Mouse (Mus musculus): ENCODE measurements at regions not wholly inside any gene's neighbourhood (a gene's known extent, or its start where the extent isn't known, plus 50 kb on each side); places are given as distances from the start of the nearest gene placed in this dataset.

- H3K36me3 ChIP-seq (ENCODE audit: control insufficient read depth, insufficient read depth, low read length), result no peaks in the 10 kb centered on the region
- no peak overlapping the region for H3K4me2 ChIP-seq (ENCODE audit: low read length)
- no peak overlapping the region for H3K9ac ChIP-seq (ENCODE audit: low read depth, low read length)
- WGBS, result 93% methylated on average over 4 of the region's 4 CpGs
- ATAC-seq, result no peak
- H3K4me1 ChIP-seq (ENCODE audit: control insufficient read depth, insufficient read depth, low read length), result no peaks in the 10 kb centered on the region
- H3K27ac ChIP-seq (ENCODE audit: low read length), result no peak overlapping the region
- H3K27me3 ChIP-seq (ENCODE audit: control insufficient read depth, insufficient read depth, low read depth, low read length), result no peaks in the 10 kb centered on the region
- H3K9me3 ChIP-seq (replicated peaks; ENCODE audit: control insufficient read depth, low read length, poor library complexity, severe bottlenecking), result no peaks in the 10 kb centered on the region; the same call in 1 of the 2 replicates
- H3K4me3 ChIP-seq (ENCODE audit: low read depth, low read length), result no peak overlapping the region
These were observed 64.3 kb upstream of the Map4k3 start for GRCm38 (mm10) chr17:80792605-80793004.

- 60% methylated on average over 12 of the region's 12 CpGs for WGBS
- no peaks in the 10 kb centered on the region for H3K4me1 ChIP-seq (ENCODE audit: control insufficient read depth, insufficient read depth, low read length)
- no peaks in the 10 kb centered on the region for H3K27me3 ChIP-seq (ENCODE audit: control insufficient read depth, insufficient read depth, low read depth, low read length)
- ATAC-seq, result no peak
- H3K27ac ChIP-seq (ENCODE audit: low read length), result no peak overlapping the region
- no peaks in the 10 kb centered on the region; the same call in 1 of the 2 replicates for H3K9me3 ChIP-seq (replicated peaks; ENCODE audit: control insufficient read depth, low read length, poor library complexity, severe bottlenecking)
- no peaks in the 10 kb centered on the region for H3K36me3 ChIP-seq (ENCODE audit: control insufficient read depth, insufficient read depth, low read length)
- H3K4me3 ChIP-seq (ENCODE audit: low read depth, low read length), result no peak overlapping the region
- H3K9ac ChIP-seq (ENCODE audit: low read depth, low read length), result no peak overlapping the region
- H3K4me2 ChIP-seq (ENCODE audit: low read length), result no peak overlapping the region
These were observed 61.4 kb upstream of the Map4k3 start for GRCm38 (mm10) chr17:80789706-80790105.

GRCm38 (mm10) chr17:80789000-80789399 is 60.7 kb upstream of the Map4k3 start:
- no peak overlapping the region for H3K27ac ChIP-seq (ENCODE audit: low read length)
- H3K9ac ChIP-seq (ENCODE audit: low read depth, low read length), result no peak overlapping the region
- H3K4me3 ChIP-seq (ENCODE audit: low read depth, low read length), result no peak overlapping the region
- H3K27me3 ChIP-seq (ENCODE audit: control insufficient read depth, insufficient read depth, low read depth, low read length), result no peaks in the 10 kb centered on the region
- H3K36me3 ChIP-seq (ENCODE audit: control insufficient read depth, insufficient read depth, low read length), result no peaks in the 10 kb centered on the region
- 89% methylated on average over 3 of the region's 3 CpGs for WGBS
- H3K4me1 ChIP-seq (ENCODE audit: control insufficient read depth, insufficient read depth, low read length), result no peaks in the 10 kb centered on the region
- no peaks in the 10 kb centered on the region; the same call in 1 of the 2 replicates for H3K9me3 ChIP-seq (replicated peaks; ENCODE audit: control insufficient read depth, low read length, poor library complexity, severe bottlenecking)
- no peak for ATAC-seq
- no peak overlapping the region for H3K4me2 ChIP-seq (ENCODE audit: low read length)

- no peaks in the 10 kb centered on the region for H3K27me3 ChIP-seq (ENCODE audit: control insufficient read depth, insufficient read depth, low read depth, low read length)
- no peaks in the 10 kb centered on the region; the same call in 1 of the 2 replicates for H3K9me3 ChIP-seq (replicated peaks; ENCODE audit: control insufficient read depth, low read length, poor library complexity, severe bottlenecking)
- no peaks in the 10 kb centered on the region for H3K4me1 ChIP-seq (ENCODE audit: control insufficient read depth, insufficient read depth, low read length)
- H3K4me2 ChIP-seq (ENCODE audit: low read length), result no peak overlapping the region
- no peak overlapping the region for H3K4me3 ChIP-seq (ENCODE audit: low read depth, low read length)
- H3K9ac ChIP-seq (ENCODE audit: low read depth, low read length), result no peak overlapping the region
- 74% methylated on average over 2 of the region's 2 CpGs for WGBS
- no peak overlapping the region for H3K27ac ChIP-seq (ENCODE audit: low read length)
- no peaks in the 10 kb centered on the region for H3K36me3 ChIP-seq (ENCODE audit: control insufficient read depth, insufficient read depth, low read length)
- ATAC-seq, result no peak
These were observed 58.6 kb upstream of the Map4k3 start for GRCm38 (mm10) chr17:80786858-80787257.

- Histone ChIP-seq H3K27ac (ENCODE audit: low read length) (no peak overlapping the region), H3K9ac (ENCODE audit: low read depth, low read length) (no peak overlapping the region), H3K27me3 (ENCODE audit: control insufficient read depth, insufficient read depth, low read depth, low read length) (no peaks in the 10 kb centered on the region), H3K36me3 (ENCODE audit: control insufficient read depth, insufficient read depth, low read length) (no peaks in the 10 kb centered on the region), H3K4me1 (ENCODE audit: control insufficient read depth, insufficient read depth, low read length) (no peaks in the 10 kb centered on the region), H3K9me3 (replicated peaks; ENCODE audit: control insufficient read depth, low read length, poor library complexity, severe bottlenecking) (no peaks in the 10 kb centered on the region; the same call in 1 of the 2 replicates), H3K4me3 (ENCODE audit: low read depth, low read length) (no peak overlapping the region), H3K4me2 (ENCODE audit: low read length) (no peak overlapping the region)
- no peak for ATAC-seq
- WGBS, result 79% methylated on average over 8 of the region's 8 CpGs
These were observed 58.0 kb upstream of the Map4k3 start for GRCm38 (mm10) chr17:80786061-80786851.

GRCm38 (mm10) chr17:80785476-80785875 is 57.2 kb upstream of the Map4k3 start:
- Histone ChIP-seq H3K4me2 (ENCODE audit: low read length) (no peak overlapping the region), H3K36me3 (ENCODE audit: control insufficient read depth, insufficient read depth, low read length) (no peaks in the 10 kb centered on the region), H3K4me3 (ENCODE audit: low read depth, low read length) (no peak overlapping the region), H3K4me1 (ENCODE audit: control insufficient read depth, insufficient read depth, low read length) (no peaks in the 10 kb centered on the region), H3K27me3 (ENCODE audit: control insufficient read depth, insufficient read depth, low read depth, low read length) (no peaks in the 10 kb centered on the region), H3K9ac (ENCODE audit: low read depth, low read length) (no peak overlapping the region), H3K27ac (ENCODE audit: low read length) (no peak overlapping the region), H3K9me3 (replicated peaks; ENCODE audit: control insufficient read depth, low read length, poor library complexity, severe bottlenecking) (no peaks in the 10 kb centered on the region; the same call in 1 of the 2 replicates)
- 59% methylated on average over 8 of the region's 8 CpGs for WGBS
- no peak for ATAC-seq

GRCm38 (mm10) chr17:80785049-80785448 is 56.8 kb upstream of the Map4k3 start:
- no peaks in the 10 kb centered on the region for H3K27me3 ChIP-seq (ENCODE audit: control insufficient read depth, insufficient read depth, low read depth, low read length)
- H3K9ac ChIP-seq (ENCODE audit: low read depth, low read length), result no peak overlapping the region
- H3K4me2 ChIP-seq (ENCODE audit: low read length), result no peak overlapping the region
- H3K9me3 ChIP-seq (replicated peaks; ENCODE audit: control insufficient read depth, low read length, poor library complexity, severe bottlenecking), result no peaks in the 10 kb centered on the region; the same call in 1 of the 2 replicates
- no peaks in the 10 kb centered on the region for H3K36me3 ChIP-seq (ENCODE audit: control insufficient read depth, insufficient read depth, low read length)
- 83% methylated on average over 4 of the region's 4 CpGs for WGBS
- no peaks in the 10 kb centered on the region for H3K4me1 ChIP-seq (ENCODE audit: control insufficient read depth, insufficient read depth, low read length)
- ATAC-seq, result no peak
- H3K27ac ChIP-seq (ENCODE audit: low read length), result no peak overlapping the region
- H3K4me3 ChIP-seq (ENCODE audit: low read depth, low read length), result no peak overlapping the region

- WGBS, result 27% methylated on average over 1 of the region's 1 CpGs
These were observed 53.9 kb upstream of the Map4k3 start for GRCm38 (mm10) chr17:80782233-80782632.

GRCm38 (mm10) chr17:80781621-80782020 is 53.3 kb upstream of the Map4k3 start:
- Histone ChIP-seq H3K27ac (ENCODE audit: low read length) (no peak overlapping the region), H3K9ac (ENCODE audit: low read depth, low read length) (no peak overlapping the region), H3K36me3 (ENCODE audit: control insufficient read depth, insufficient read depth, low read length) (no peaks in the 10 kb centered on the region), H3K4me1 (ENCODE audit: control insufficient read depth, insufficient read depth, low read length) (no peaks in the 10 kb centered on the region), H3K4me2 (ENCODE audit: low read length) (no peak overlapping the region), H3K4me3 (ENCODE audit: low read depth, low read length) (no peak overlapping the region), H3K27me3 (ENCODE audit: control insufficient read depth, insufficient read depth, low read depth, low read length) (no peaks in the 10 kb centered on the region), H3K9me3 (replicated peaks; ENCODE audit: control insufficient read depth, low read length, poor library complexity, severe bottlenecking) (no peaks in the 10 kb centered on the region; the same call in 1 of the 2 replicates)
- no peak for ATAC-seq
- WGBS, result 93% methylated on average over 12 of the region's 12 CpGs

More at GRCm38 (mm10) chr17:80782233-80782632, 53.9 kb upstream of the Map4k3 start:
- no peak for ATAC-seq
- Histone ChIP-seq H3K9ac (ENCODE audit: low read depth, low read length) (no peak overlapping the region), H3K27me3 (ENCODE audit: control insufficient read depth, insufficient read depth, low read depth, low read length) (no peaks in the 10 kb centered on the region), H3K4me2 (ENCODE audit: low read length) (no peak overlapping the region), H3K27ac (ENCODE audit: low read length) (no peak overlapping the region), H3K4me1 (ENCODE audit: control insufficient read depth, insufficient read depth, low read length) (no peaks in the 10 kb centered on the region), H3K9me3 (replicated peaks; ENCODE audit: control insufficient read depth, low read length, poor library complexity, severe bottlenecking) (no peaks in the 10 kb centered on the region; the same call in 1 of the 2 replicates), H3K4me3 (ENCODE audit: low read depth, low read length) (no peak overlapping the region), H3K36me3 (ENCODE audit: control insufficient read depth, insufficient read depth, low read length) (no peaks in the 10 kb centered on the region)
